Mouse (Mus musculus) cortical plate, adult 2 months (tissue): ENCODE measurements around the gene S100b.

Source experiments
- CTCF ChIP-seq: fragments of 200-500 bp; IDR thresholded peaks from 2 replicates; pipeline ENCODE4 v1.5.1; 2011; ENCODE audit warnings: mild to moderate bottlenecking, control low read depth, low read length; ENCODE audit not compliant: insufficient read depth; ENCODE audit errors: extremely low read depth
- POLR2A ChIP-seq: fragments of 200-500 bp; IDR thresholded peaks from 2 replicates; pipeline ENCODE4 v1.6.1; 2011; ENCODE audit warnings: mild to moderate bottlenecking, low read length, control low read depth; ENCODE audit not compliant: insufficient read depth; ENCODE audit errors: extremely low read depth

GRCm38 (mm10) chr10:76306738-76307137 lies 53.1 kb downstream of the S100b start:
- TF ChIP-seq POLR2A (no peak), CTCF (no peak)
